Mouse (Mus musculus) adrenal gland, postnatal 14 days (tissue): ENCODE results near the gene Lgals12. TPM values are rescaled to one million over a fixed set of nuclear protein-coding genes. Genes with fewer than 3 reads are reported as not detected.

Experiments used
- total RNA-seq: library from RNA; stranded (reverse); gene quantifications from 2 replicates; pipeline ENCODE4 v1.2.3, GENCODE M21; 2021

The Lgals12 gene
- total RNA-seq, 1 experiment from 2014 or later = 20.8 TPM

Other genes starting within 250 kb of the Lgals12 start
- gene Spindoc, start 224.2 kb downstream of the Lgals12 start, total RNA-seq = 23.8 and 30.4 TPM in 2 replicates
- 29.0 and 32.4 TPM in 2 replicates for gene 2700081O15Rik, start 189.6 kb downstream of the Lgals12 start, total RNA-seq
- gene Rtn3, start 123.9 kb downstream of the Lgals12 start, total RNA-seq = 127 and 134 TPM in 2 replicates
- 95.0 and 101 TPM in 2 replicates for gene Atl3, start 113.2 kb downstream of the Lgals12 start, total RNA-seq
- 72.9 and 79.7 TPM in 2 replicates for gene Pla2g16, start 49.7 kb downstream of the Lgals12 start, total RNA-seq
- gene Hrasls5, start 5.3 kb upstream of the Lgals12 start, total RNA-seq = 0.67 TPM in 1 of 2 replicates, not detected in the other
- gene Slc22a19, start 104.1 kb upstream of the Lgals12 start, total RNA-seq = not detected in 2 replicates
- 1.1 TPM in 1 of 2 replicates, not detected in the other for gene Slc22a26, start 195.5 kb upstream of the Lgals12 start, total RNA-seq